Mouse (Mus musculus) embryo, embryonic 10 days (tissue): ENCODE data around the gene Olfr1457.

Source experiments
- DNase-seq: peaks from one replicate; pipeline ENCODE4 v3.0.0-alpha.2; 2015; ENCODE audit warnings: low spot score

Olfr1457 gene

DNA sequence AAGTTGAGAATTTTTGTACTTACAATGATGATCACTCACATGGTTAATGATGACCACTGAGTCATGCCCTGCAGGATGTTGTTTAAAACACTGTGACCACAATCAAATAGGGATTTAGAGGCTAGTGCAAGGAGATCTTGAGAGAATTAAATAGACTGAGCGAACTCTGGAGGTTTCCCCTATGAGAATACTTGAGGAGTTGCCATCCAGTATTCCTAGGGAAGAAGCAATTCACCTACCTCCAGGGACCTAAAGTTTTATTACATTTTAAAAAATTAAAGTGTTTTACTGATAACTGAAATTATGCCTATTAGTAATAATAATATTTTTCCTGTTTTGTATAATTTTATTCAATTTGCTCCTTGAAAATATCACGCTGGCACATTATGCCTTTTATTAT is at the start of gene Olfr1457:
Gene Olfr1457, minus strand, starts transcription at position 101 of the 400 bp plus-strand sequence.
- DNase-seq: no peak

- no peak for DNase-seq
Observed at GRCm38 (mm10) chr19:13106675-13107074, 9.0 kb upstream of the Olfr1457 start, which contains the start of gene Olfr1458. Gene Olfr1458, minus strand, starts transcription at chr19:13106775.

GRCm38 (mm10) chr19:13093908-13094307 is 3.8 kb downstream of the Olfr1457 start:
- DNase-seq: no peak

DNA sequence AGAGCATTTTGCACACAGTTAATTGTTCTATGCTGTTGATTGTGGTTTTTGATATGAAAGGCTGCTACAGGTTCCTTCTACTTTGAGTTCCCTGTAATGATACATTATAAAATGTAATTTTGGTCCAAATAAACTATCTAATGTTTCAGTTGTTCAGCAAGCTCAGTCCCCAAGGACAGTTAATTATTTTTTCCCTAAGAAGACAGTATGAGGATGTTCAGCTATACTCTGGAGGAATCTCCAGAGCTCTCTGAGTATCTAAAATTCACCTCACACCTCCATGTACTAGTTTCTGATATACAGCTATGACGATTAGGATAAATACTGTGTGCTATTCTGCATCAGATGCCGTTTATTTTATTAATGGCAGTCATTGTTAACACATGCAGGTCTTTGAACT is 37.4 kb downstream of the Olfr1457 start, which contains the start of gene Olfr1454:
Gene Olfr1454, plus strand, starts transcription at position 301 of the 400 bp plus-strand sequence.
- DNase-seq: no peak
